Mouse (Mus musculus) cortical plate, adult 2 months (tissue): ENCODE results near the gene Nell1. TPM values are rescaled to one million over a fixed set of nuclear protein-coding genes. Genes with fewer than 3 reads are reported as not detected.

ENCODE experiments used
- H3K27ac ChIP-seq: fragments of 200-500 bp; 2 replicates; pipeline ENCODE4 v1.5.1; 2012; ENCODE audit warnings: low read length, control low read depth, inconsistent platforms; ENCODE audit not compliant: insufficient read depth
- H3K4me1 ChIP-seq: fragments of 200-500 bp; 2 replicates; pipeline ENCODE4 v1.6.1; 2011; ENCODE audit warnings: low read length; ENCODE audit not compliant: control insufficient read depth, insufficient read depth
- H3K4me3 ChIP-seq: fragments of 200-500 bp; 2 replicates; pipeline ENCODE4 v1.5.1; 2011; ENCODE audit warnings: mild to moderate bottlenecking, low read length, control low read depth; ENCODE audit not compliant: insufficient read depth
- CTCF ChIP-seq: fragments of 200-500 bp; IDR thresholded peaks from 2 replicates; pipeline ENCODE4 v1.5.1; 2011; ENCODE audit warnings: mild to moderate bottlenecking, control low read depth, low read length; ENCODE audit not compliant: insufficient read depth; ENCODE audit errors: extremely low read depth
- POLR2A ChIP-seq: fragments of 200-500 bp; IDR thresholded peaks from 2 replicates; pipeline ENCODE4 v1.6.1; 2011; ENCODE audit warnings: mild to moderate bottlenecking, low read length, control low read depth; ENCODE audit not compliant: insufficient read depth; ENCODE audit errors: extremely low read depth
- polyA plus RNA-seq: library from polyadenylated mRNA; depleted of rRNA; stranded (reverse); fragments of >200 nt; gene quantifications from 2 replicates; pipeline ENCODE4 v1.2.3, GENCODE M21; 2012

Gene Nell1
- polyA plus RNA-seq, 1 experiment: 27.7 TPM

DNA sequence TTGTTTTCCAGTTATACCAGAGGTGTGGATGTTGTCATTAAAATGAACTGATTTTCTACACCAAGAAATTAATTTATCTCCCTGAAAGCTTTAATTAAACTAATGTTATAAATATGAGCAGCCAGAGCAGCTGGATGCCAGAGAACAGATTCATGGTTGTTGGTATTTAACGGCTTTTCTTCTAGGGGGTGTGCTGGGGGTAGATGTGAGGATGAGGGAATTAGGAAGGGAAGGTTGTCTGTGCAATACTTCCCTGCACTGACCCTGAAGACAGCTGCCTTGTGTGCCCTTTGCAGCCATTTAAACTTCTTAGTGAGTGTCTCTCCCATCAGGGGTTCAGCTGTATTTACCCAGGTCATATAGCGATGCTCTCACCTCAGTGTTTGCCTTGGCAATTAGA lies 176.2 kb downstream of the Nell1 start:
- TF ChIP-seq POLR2A (no peak), CTCF (no peak)
- Histone ChIP-seq H3K4me3 (no peak overlapping the region), H3K4me1 (no peaks in the 10 kb centered on the region)

DNA sequence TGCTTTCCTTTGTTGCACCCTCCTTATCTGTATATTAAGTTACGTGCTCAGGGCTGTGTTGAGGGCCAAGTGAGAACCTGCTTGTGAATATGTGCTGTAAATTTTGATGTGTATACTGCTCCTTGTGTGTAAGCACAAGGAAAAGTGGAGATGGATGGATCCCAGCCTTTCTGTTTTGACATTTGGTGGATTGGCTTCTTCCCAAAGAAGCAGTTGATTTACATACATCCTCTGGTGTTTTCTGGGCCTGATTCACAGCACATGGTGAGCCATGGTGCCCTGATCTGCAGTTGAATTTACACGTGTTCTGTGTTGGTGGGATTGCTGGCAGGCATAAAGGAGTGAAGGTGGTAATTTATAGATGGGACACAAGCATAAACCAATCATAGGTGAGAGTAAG lies 179.0 kb downstream of the Nell1 start:
- Histone ChIP-seq H3K27ac (no peak overlapping the region), H3K4me1 (no peaks in the 10 kb centered on the region), H3K4me3 (no peak overlapping the region)
- TF ChIP-seq POLR2A (no peak), CTCF (no peak)

More for the DNA sequence above, 176.2 kb downstream of the Nell1 start:
- H3K27ac ChIP-seq: no peak overlapping the region

DNA sequence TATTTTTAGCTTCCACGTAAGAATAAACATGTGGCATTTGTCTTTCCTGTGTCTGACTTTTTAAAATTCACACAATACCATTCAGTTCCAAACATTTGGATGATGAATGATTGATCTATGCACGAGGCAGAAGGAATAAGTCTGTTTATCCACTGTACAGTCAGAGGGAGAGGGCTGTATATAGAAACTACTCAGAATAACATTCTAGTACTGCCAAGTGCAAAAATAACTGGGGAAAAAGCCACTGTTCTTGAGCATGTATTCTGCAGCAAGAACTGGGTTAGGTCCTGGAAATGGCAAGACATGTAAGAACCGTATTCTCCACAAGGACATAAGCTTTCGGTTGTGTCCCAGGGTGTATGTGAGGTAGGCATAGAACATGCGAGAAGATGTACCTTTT lies 187.9 kb downstream of the Nell1 start:
- TF ChIP-seq POLR2A: no peak
- no peak for TF ChIP-seq CTCF
- Histone ChIP-seq H3K4me3 (no peak overlapping the region), H3K4me1 (peaks cover 7% of the 10 kb centered on the region), H3K27ac (no peak overlapping the region)

DNA sequence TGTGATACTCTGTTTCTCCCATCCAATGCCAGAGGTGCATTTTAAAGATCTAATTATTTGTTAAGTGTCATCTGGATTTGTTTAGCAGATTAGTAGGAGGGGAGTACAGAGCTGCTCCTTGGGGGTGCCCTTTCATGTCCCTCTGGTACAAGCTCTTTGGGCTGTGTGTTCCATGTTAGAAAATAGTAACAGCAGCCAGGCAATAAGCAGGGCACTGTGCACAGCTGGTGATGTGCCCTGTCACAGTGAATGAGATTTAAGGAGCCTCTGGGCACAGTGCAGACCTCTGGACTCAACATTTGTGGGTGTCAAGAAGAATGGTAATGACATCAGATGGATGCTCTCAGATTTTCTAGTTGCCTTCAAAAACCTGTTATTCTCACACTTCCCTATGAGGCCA lies 194.1 kb downstream of the Nell1 start:
- no peak for TF ChIP-seq POLR2A
- TF ChIP-seq CTCF: no peak

DNA sequence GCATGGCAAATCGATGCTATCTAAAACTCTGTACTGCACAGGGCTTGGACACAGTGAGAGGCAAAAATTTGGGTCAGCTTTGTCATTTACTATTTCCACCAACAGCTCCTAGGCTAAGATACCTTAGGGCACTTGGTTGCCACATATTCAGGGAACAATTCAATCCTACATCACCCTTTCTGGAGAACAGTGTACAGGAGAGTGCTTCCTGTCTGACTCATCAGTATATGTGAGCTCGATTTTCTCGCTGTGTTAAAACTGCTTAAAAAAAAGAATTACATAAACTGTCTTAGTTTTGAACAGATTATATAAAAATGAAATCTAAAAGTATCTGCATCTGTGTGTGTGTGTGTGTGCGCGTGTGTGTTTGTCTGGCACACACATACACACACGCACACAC lies 211.6 kb downstream of the Nell1 start:
- Histone ChIP-seq H3K27ac (peak overlapping the region; percentile 80; the same call in 1 of the 2 replicates), H3K4me1 (no peaks in the 10 kb centered on the region; the same call in 1 of the 2 replicates), H3K4me3 (no peak overlapping the region)
- no peak for TF ChIP-seq CTCF
- TF ChIP-seq POLR2A: no peak

More for the DNA sequence above, 194.1 kb downstream of the Nell1 start:
- no peak overlapping the region for H3K27ac ChIP-seq
- H3K4me1 ChIP-seq: no peaks in the 10 kb centered on the region
- no peak overlapping the region for H3K4me3 ChIP-seq

DNA sequence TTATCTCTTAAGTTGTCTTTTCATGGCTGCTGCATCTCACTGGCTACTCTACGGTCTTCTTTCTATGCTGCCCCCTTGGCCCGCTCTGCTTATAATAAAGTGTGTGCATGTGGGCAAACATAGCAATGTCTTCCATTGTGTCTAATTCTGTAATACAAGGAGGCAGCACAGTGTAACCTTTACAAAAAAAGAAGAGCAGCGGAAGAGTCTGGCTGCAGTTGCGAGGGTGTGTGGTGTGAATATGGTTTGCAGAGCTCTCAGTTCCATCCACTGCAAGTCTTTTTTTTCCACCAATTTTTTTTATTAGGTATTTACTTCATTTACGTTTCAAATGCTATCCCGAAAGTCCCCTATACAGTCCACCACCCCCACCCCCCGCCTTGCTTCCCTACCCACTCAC lies 219.3 kb downstream of the Nell1 start:
- no peak overlapping the region for H3K27ac ChIP-seq
- H3K4me3 ChIP-seq: no peak overlapping the region
- H3K4me1 ChIP-seq: no peaks in the 10 kb centered on the region
- no peak for TF ChIP-seq CTCF
- TF ChIP-seq POLR2A: no peak

DNA sequence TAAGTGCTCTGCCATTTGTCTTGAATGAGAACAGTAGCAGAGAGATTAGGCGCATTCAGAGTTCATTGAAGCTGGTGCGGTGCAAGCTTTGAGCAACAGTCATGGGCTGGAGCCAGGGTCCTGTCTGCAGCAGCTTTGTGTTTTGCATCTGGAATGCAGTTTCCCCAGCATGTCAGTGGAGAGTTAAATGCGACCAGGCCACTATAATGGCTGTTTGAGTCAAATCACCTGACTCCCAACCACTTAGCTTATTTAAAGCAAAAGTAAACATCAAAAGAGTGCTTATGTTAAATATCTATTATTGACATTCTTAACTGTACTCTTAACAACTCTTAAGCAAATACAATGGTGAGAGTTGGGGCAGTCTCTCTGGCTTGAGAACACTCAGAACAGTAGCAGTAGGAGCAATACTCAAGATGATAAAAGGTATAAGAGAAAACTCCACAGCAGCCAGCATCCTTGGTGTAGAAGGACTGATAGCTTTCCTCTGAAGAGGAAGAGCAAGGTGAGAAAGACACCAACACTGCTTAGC lies 220.5 kb downstream of the Nell1 start:
- no peak overlapping the region for H3K4me3 ChIP-seq
- no peak overlapping the region for H3K27ac ChIP-seq
- H3K4me1 ChIP-seq: no peaks in the 10 kb centered on the region
- no peak for TF ChIP-seq CTCF
- TF ChIP-seq POLR2A: no peak

DNA sequence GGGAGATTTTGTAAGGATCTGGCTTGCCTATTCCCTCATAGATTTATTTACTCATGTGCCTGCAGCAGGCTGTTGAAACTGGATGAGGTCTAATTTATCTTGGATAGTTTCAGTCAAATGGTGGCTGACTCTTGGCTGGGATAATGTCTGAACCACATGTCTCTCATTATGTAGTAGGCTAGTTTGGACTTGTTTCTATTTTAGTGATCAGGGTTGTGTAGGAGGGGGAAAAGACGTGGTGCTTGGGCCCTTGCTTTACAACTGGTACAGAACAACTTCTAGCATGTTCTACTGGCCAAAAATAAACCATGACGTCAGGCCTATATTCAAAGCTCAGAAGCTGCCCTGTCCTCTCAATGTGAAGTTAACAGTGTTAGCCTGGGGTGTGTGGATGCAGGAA lies 230.6 kb downstream of the Nell1 start:
- peaks cover 3% of the 10 kb centered on the region for H3K4me1 ChIP-seq
- H3K27ac ChIP-seq: no peak overlapping the region
- H3K4me3 ChIP-seq: no peak overlapping the region
- no peak for TF ChIP-seq POLR2A

DNA sequence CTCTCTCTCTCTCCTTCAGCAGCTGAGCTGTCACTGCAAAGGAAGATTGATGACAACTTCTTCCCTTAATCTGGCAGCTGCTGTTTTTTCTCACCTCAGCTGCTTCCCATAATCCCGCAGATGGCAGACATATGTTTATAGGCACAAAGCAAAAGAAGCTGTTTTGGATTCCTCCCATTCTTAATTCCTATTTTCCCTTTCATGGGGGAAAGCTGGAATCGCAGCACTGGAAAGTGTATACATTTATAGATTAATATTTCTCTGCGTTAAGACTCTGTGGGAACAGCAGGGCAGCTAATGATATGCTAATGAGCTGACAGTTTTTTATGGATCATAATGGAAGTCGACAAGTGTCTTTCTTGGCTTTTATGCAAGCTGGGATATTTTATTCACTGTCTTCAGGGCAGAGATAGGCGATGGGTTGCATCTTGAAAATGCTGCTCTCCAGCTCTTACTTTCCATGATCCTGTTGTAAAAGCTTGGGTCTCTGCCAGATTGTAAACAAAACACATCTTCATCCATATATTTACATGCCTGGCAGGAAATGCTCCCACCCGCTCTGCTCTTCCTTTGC lies 236.1 kb downstream of the Nell1 start:
- H3K4me1 ChIP-seq: no peaks in the 10 kb centered on the region; the same call in 1 of the 2 replicates
- no peak for TF ChIP-seq CTCF
- no peak for TF ChIP-seq POLR2A
- no peak overlapping the region for H3K4me3 ChIP-seq
- H3K27ac ChIP-seq: no peak overlapping the region

DNA sequence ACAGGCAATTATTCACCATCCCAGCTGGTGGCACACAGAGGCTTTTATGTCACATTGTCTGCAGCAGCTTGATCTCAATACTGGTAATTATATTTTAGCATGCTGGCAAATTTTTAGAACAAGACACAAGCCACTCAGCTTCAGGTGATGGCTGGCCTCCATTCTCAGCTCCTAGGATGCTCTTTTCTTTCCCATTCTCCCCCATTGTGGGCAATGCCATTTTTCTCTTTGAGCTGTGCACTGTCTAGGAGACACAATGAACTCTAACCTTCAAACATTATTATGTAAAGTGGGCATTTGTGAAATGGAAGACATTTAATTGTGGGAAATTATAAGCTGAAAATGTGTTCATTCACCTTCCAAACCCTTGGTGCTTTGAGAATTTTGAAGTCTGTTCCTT lies 247.2 kb downstream of the Nell1 start:
- TF ChIP-seq POLR2A: no peak
- TF ChIP-seq CTCF: no peak
- no peaks in the 10 kb centered on the region; the same call in 1 of the 2 replicates for H3K4me1 ChIP-seq
- H3K4me3 ChIP-seq: no peak overlapping the region
- no peak overlapping the region for H3K27ac ChIP-seq

DNA sequence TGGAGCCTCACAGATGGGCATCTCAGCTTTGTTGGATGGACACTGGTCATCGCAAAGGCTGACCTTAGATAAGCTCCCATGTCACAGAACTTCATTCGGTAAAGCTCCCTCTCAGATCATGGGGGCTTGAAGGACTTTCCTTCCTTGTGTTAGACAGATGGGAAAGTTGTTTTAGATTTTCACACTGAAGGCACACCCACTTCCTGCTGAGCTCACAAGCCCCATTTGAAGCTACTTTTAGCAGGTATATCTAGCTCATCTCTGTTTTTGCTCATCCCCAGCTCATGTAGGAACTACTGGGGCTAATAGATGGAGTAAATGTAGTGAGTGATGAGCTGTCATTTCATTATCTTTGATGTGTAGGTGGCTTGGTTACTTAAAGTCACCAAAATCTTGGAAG lies 252.0 kb downstream of the Nell1 start:
- no peak overlapping the region for H3K27ac ChIP-seq
- H3K4me1 ChIP-seq: no peaks in the 10 kb centered on the region; the same call in 1 of the 2 replicates
- H3K4me3 ChIP-seq: no peak overlapping the region
- TF ChIP-seq CTCF: no peak
- no peak for TF ChIP-seq POLR2A
